Mouse (Mus musculus): ENCODE measurements around the gene Ikbip.

The Ikbip gene

DNA sequence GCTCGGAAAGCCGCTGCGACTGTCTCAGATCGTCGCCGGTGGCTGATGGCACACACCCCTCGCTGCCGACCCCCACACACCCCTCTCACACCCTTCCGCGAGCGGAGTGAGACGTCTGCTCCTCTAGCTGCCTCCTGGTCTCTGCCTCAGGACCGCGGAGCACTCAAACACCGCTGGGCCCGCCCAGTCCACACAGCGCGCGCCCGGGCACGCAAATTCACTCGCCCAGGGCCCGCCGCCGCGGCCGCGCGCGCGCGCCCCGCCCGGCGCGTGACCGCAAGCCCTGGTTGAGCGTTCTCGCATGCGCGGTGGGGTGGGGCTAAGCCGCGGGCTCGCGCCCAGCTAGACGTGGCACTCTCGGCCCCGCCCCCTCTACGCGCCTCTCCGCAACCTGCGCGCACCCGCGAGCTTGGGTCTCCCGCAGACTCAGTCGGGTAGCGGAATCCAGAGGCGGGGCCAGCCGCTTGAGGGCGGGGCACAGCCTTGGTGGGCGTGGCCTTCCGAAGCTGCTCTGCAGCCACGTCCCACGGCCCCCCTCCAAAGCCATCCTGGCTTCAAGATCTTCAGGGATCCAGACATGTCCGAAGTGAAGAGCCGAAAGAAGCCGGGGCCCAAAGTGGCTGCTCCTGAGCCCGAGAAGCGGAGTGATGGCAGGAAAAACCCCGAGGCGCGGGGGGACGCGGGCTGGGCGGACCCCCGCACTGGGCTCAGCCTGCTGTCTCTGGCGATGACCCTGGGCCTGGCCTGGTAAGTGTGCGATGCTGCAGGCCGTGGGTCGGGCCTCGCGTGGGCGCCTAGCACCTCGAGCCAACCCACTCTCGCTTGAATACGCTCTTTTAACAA lies at the start of gene Ikbip, which contains the start of gene Apaf1:
TSS of gene Ikbip (plus strand) at position 391 of the 843 bp plus-strand sequence.
TSS of gene Apaf1 (minus strand) at position 221 of the 843 bp plus-strand sequence.
- WGBS = under 1% methylated on average over 87 of the region's 87 CpGs

DNA sequence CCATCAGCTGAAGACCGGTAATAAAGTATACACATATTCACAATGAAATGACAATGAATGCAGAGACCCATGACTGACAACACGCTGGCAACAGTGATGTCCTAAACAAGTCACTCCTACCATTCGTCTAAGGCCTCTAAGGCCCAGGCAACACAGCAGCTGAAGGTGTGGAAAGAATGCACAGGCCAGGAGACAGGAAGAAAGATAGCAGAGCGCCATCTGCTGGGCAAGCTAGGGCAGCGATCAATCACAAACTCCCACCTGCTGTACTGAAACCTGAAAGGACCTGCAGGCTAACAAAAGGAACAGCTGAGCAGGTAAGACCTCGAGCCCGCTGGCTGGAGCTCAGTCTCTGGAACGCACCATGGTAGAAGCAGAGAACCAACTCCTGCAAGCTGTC lies 48.8 kb upstream of the Ikbip start:
- WGBS = 26% methylated on average over 8 of the region's 8 CpGs

DNA sequence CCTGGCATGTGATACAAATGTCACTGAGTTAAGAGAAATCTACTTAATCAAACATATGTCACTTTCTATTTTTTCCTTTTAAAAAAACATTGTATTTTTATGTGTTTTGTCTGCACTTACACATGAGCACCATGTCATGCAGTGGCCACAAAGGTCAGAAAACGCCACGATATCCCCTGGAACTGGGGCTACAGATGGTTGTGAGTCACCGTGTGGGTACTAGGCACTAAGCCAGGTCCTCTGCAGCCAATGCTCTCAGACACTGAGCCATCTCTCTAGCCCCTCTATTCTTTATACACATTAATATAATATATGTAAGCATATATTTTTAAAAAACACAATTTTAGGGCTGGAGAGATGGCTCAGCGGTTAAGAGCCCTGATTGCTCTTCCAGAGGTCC lies 33.0 kb upstream of the Ikbip start:
- 75% methylated on average over 4 of the region's 4 CpGs for WGBS

DNA sequence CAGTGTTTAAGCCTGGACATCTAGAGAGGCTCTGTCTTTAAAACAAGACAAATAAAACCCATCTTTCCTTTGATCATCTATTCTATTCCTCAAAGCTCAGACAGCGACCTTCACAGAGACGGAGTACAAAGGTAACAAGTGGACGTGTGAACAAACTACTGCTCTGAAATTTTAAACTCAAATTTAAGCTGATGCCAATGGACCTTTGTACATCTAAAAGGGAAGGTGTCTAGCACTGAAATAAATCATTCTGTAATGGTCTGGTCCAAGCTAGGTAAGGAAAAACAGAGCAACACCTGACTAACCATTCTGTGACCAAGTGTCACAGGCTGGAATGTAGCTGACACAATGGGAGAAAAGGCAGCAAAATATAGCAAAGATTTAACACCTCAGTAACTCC lies 31.6 kb upstream of the Ikbip start:
- WGBS = 97% methylated on average over 3 of the region's 3 CpGs

DNA sequence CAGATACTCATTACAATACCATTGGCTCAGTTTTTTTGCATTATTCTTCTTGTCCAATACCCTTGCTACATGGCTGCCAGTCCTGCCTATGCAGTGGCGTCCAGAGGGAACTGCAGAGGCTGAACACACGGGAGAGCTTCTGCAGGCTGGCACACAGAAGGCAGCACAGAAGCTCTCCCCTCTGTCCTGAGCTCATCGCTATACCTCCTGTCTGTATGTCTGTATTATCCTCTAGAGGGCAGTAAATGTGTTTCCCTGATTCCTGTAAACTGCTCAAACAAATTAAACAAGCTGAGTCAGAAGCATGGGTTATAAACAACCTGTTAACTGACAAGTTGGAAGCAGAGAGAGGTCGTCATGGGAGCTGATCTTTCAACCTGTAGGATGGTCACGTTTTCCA lies 22.0 kb upstream of the Ikbip start:
- 50% methylated on average over 5 of the region's 5 CpGs for WGBS

DNA sequence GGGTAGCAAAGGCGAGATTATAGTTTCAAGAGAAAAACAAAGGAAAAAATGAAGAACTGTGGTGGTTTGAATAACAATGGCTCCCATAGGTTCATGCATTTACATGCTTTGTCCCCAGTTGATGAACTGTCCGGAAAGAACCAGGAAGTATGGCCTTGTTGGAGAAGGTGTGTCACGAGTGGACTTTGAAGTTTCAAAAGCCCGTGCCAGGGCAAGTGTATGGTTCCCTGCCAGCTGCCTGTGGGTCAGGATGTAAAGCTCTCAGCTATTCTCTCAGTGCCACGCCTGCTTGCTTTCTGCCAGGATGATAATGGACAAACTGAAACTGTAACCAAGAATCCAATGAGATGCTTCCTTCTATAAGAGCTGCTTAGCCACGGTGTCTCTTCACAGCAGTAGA lies 20.4 kb upstream of the Ikbip start:
- 89% methylated on average over 6 of the region's 6 CpGs for WGBS

DNA sequence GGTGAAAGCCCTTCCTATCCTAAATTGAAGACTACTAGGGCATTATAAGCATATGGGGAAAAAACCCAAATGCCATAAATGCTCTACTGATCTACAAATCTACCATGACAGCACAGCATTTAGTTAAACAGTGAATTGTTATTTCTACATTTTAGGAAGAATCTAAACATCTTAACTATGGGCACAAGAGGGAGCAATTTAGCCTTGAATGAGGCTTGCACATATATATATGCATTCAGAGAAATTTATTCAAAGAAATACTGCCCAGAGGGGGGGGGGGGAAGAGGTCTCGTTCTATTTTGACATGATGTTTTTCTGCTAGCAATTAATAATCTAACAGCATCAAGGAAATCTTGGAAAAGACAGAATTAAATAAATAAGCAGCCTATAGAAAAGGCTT lies 11.0 kb upstream of the Ikbip start:
- 30% methylated on average over 1 of the region's 1 CpGs for WGBS

DNA sequence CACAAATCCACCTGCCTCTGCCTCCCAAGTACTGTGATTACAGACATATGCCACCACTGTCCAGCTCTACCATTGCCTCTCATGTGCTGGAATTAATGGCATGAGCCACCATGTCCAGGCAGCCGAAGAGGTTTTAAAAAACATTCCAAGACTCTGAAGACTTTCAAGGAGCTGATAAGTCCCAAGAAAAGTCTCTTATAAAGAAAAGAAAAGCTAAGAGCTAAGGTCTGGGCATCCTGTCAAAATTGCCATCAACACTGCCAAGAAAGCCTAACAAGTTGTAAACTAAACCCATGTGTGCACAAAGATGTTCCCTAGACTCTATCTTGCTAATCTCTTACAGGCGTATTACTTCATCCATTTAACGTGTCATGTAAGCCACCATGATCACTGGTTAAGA lies 9.4 kb upstream of the Ikbip start:
- WGBS = 66% methylated on average over 3 of the region's 3 CpGs

DNA sequence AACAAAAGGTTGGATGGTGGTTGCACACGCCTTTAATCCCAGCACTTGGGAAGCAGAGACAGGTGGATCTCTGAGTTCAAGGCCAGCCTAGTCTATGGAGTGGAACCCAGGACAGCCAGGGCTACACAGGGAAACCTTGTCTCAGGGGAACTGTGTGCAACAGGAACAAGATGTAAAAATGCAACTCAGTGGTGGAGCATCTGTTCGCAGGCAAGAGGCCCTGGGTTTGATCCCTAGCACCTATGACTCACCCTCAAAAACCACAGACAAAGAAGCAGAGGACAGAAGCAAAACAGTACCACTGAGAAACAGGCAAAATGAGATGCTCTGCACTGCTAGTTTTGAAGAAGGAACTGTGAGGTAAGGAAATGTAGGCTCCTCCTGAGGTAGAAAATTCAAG lies 6.1 kb upstream of the Ikbip start:
- WGBS = 92% methylated on average over 2 of the region's 2 CpGs

DNA sequence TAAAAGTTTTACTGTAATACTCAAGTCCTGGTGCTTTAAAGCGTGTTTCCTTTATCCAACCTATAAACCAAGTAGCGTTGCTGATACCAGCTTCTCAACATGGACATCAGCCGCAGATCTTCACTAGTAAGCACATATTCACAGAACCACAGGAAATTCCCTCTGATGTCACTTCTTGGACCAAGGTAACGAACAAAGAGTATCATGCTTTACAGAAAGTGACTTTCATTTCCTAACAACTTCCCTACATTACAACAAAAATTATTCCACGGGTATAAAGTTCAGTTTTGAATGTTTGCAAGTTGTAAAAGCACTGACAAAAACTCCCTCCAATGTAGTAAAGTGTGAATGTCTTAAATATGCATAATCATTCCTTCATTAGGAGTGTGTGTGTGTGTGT lies 2.2 kb upstream of the Ikbip start:
- 77% methylated on average over 5 of the region's 5 CpGs for WGBS

DNA sequence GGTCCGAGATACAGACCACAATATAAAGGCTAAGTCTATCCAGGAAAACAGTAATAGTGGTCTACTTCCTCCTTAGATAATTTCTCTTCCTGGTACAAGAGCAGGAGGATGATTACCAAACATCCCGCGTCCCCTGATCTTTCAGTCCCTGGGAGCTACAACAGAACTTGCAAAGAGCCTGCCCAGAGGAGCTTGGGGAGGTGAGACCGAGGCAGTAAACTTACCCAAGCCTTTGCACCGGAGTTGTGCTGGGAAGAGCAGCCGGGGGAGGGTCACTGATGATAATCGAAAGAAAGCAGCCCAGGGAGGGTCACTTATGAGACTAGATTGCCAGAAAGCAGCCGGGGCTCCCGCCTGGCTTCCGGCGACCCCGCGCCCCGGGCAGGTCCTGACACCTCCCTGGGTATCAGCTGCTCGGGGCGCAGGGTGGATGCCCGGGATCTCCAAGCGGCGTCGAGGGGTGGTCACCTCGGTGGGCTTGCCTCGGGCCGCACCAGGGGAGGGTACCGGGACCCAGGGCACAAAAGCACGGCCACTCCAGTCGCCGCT lies 707 bp upstream of the Ikbip start:
- WGBS = under 1% methylated on average over 27 of the region's 27 CpGs

DNA sequence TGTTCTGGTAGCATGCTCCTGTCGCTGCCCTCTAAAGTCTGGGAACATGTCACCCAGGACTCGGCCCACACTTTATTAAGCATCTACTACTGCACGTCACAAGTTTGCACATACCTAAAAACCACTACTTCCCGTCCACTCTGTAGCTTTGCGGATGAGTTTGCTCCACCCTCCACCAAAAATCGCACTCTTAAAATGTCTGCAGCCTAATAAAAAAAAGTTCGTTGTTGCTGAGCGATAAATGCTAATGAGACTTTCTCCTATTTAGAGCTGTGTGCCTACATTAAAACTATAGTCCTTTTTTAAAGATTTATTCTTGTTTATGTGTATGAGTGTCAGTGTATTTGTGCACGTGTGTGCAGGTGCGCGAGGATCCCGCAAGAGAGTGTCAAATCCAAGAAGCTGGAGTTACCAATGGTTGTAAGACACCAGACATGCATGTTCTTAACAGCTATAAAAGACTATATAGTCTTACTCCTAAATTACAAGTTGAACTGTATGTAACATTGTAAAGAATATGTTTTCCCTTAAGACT lies 720 bp downstream of the Ikbip start:
- 25% methylated on average over 12 of the region's 12 CpGs for WGBS

DNA sequence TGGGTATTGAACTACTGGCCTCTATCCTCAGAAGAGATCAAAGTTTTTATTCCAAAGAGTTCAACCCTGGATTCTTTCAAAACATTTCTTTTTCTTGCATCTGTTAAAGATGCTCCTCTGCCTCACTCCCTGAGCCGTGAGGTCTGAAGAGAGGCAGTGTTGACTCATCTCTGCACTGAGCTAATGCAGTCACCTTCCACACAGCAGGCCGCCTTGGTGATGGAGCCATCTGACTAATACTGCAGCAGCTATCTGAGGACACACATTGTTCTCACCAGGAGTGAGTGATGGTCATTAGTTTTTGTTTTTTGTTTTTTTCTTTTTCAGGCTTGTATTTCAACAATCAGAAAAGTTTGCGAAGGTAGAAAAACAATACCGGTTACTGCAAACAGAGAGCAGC lies 10.1 kb downstream of the Ikbip start:
- 79% methylated on average over 4 of the region's 4 CpGs for WGBS

DNA sequence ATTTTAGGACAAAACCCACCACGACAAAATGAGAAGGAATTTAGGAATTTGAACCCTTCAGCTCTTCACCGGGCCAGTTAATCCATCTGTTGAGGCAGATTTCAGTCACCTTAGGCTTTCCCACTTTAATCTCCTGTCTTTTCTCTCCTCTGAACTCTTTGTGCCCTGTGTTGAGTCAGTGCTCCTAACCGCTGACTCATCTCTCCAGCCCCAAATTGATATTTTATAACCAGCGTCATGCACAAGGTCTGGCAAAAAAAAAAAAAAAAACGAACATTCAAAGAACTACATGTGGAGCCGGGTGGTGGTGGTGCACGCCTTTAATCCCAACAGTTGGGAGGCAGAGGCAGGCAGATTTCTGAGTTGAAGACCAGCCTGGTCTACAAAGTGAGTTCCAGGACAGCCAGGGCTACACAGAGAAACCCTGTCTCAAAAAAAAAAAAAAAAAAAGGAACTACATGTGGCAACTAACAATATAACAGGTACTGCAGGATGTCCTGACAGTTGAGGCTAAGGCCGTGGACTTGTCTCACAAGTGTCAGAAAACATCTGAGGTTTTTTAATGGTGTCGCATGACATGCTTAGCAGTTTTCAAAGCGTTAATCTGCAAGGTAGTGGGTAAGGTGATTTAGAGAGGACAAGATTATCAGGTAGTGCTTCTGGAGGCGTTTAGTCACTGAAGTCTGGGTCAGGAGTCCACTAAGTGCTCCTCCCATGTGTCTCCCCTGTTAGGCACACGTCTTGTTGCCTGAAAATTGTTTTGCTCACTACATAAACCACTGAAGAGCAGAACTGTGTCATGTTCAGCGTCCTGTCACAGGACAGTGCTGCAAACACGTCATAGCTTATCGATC lies 11.7 kb downstream of the Ikbip start:
- WGBS = 93% methylated on average over 15 of the region's 15 CpGs

DNA sequence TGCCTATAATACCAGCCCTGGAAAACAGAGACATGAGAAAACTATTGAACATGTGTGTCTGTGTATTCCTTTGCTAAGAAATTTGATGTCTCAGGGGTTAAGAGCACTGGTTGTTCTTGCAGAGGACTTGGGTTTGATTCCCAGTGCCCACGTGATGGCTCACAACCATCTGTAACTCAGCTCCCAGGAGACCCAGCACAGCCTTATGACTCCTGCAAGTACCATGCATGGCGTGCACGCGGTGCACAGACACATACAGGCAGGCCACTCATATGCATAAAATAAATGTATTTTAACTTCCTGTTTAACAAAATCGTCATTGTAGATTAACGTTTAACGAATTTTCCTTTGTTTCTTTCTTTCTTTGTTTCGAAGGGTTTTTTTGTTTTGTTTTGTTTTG lies 15.3 kb downstream of the Ikbip start:
- 95% methylated on average over 8 of the region's 8 CpGs for WGBS

DNA sequence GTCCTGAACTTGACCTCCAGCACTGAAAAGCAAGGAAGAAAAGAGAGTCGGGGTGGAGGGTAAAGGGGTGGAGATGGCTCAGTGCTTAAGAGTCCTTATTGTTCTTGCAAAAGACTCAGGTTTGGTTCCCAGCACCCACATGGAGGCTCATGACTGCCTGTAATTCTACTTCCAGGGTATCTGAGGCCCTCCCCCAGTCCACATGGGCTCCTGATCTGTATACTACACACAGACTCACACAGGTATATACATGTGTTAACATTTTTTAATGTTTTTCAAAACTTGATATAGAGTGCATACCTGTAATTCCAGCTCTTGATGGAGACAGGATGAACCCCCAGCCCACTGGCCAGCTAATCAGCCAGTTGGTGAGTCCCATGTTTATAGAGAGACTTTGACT lies 17.4 kb downstream of the Ikbip start:
- WGBS = 93% methylated on average over 1 of the region's 1 CpGs

DNA sequence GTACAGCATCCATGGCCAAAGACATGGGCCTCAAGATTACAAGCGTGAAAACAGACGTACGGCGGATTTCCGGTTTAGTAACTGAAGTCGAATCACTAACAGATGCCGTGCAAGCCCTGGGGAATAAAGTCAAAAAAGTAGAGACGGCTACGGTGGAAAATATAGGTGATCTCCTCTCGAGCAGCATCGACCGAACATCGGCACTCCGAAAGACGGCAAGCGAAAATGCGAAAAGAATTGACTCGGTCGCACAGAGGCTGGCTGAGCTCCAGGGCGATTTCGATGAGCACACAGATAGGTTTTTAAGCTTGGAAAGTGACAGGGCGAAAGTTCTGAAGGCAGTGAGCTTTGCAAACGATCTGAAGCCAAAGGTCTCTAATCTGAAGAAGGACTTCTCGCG lies 19.2 kb downstream of the Ikbip start:
- WGBS = 96% methylated on average over 25 of the region's 25 CpGs

DNA sequence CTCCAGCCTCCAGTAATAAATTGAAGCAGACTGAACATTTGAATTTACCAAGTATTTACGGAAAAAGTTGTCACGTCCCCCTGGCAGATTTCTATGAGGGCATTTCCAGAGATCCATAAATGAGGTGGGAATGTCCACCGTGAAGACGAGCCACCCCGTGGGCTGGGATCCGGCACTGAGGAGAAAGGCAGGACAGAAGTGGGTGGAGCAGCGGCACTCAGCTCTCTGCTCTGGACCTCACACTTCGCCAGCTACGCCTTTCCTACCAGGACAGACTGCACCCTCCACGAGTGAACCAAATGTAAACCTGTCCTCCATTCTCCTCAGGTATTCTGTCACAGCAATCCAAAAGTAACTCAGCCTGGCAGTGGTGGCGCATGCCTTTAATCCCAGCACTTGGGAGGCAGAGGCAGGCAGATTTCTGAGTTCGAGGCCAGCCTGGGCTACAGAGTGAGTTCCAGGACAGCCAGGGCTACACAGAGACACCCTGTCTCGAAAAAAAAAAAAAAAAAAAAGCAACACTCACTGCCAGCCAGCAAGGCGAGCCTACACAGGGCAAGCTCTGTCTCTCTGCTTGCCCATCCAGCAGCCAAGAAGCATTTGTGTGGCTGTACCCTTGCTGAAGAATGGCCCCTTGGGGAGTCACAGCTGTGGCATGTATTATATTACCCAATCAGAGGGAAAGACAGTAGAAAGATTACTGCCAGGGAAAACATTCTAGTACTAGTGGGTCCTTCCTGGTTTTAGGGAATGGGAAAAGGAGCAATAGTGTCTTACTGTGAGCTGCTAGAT lies 20.3 kb downstream of the Ikbip start:
- 88% methylated on average over 14 of the region's 14 CpGs for WGBS

DNA sequence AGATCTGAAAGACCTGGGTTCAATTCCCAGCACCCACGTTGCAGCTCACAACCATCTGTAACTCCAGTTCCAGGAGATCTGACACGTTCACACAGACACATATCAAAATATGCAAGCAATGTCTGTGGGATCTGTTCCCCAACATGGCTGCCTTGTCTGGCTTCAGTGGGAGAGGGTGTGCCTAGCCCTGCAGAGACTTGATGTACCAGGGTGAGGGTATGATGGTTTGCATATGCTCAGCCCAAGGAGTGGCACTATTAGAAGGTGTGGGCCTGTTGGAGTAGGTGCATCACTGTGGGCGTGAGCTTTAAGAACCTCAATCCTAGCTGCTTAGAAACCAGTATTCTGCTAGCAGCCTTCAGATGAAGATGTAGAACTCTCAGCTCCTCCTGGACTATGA lies 23.2 kb downstream of the Ikbip start:
- WGBS = 90% methylated on average over 3 of the region's 3 CpGs

DNA sequence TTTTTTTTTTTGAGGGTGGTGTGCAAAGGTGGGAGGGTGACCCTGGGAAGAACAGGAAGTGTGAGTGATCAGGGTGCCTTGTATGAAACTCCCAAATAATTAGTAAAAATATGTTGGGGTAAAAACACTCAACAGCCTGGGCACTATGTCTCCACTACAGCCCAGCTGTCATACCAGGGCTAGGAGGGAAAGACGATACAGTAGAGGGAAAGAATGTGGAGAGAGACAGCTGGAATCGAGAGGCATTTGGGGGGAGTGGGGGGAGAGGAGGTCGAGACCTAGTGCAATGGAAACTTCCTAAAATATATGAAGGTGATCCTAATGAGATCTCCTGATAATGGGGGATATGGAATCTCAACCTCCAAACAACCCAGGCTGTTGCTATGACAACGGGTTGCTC lies 27.1 kb downstream of the Ikbip start:
- 78% methylated on average over 4 of the region's 4 CpGs for WGBS

DNA sequence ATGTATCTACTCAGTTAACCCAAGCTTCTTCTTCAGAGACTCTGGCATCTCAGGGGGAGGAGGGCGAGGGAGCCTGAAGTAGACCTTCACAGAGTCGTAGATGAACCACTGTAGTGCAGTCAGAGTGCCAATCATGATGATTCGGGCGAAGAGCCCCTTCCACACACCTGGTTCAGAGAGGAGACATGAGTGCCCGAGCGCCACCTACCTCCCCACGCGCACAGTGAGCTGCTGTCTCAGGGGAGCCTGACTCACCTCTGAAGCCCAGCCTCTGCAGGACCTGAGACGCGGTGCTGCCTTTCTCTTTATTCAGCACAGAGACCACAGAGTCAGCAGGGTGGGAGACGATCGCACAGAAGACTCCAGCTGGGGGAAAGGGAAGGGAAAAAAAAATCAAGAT lies 34.2 kb downstream of the Ikbip start:
- WGBS = 82% methylated on average over 12 of the region's 12 CpGs

DNA sequence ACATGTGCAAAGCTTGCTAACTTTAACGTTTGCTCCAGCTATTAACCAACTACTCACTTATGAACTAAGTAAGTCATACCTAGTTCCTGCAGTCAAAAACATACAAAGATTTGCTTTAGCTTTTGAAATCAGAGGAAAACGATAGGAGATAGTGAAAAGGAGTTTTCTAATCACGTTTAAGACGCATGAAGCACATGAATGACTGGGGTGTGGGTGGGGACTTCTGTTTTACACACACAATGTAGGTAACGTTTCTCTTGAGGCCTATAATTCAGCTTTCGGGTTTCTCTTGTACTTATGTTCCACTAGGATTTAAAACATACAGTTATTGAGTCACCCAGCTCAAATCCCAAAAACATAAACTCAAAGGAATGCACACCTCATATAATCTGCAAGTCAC lies 39.9 kb downstream of the Ikbip start:
- 6% methylated on average over 6 of the region's 6 CpGs for WGBS
